Mouse (Mus musculus): ENCODE data around the gene Slc37a1.
"Not testable (repeated sequence)": the region's sequence is repeated elsewhere in the genome, so short reads cannot be mapped to it uniquely, and the experiment has no call there.

Slc37a1 gene

DNA sequence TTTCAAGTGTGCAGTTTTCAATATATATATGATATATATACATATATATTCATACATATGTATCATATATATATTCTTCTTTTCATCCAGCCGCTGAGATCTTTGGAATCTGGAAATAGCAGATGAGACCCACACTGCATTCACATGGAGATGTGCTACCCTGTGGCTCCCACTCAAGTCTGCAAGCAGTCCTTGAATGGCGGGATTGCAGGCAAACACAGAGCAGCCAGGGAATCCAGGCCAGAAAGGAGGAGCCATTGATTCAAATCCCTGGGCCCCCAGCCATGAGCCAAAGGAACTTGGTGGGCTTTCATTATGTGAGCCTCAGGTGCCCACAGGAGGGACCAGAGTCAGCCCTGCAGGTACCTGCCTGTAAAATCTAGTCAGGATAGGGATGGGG lies 66.7 kb downstream of the Slc37a1 start:
- DNase-seq (ENCODE audit: low spot score): no peak

DNA sequence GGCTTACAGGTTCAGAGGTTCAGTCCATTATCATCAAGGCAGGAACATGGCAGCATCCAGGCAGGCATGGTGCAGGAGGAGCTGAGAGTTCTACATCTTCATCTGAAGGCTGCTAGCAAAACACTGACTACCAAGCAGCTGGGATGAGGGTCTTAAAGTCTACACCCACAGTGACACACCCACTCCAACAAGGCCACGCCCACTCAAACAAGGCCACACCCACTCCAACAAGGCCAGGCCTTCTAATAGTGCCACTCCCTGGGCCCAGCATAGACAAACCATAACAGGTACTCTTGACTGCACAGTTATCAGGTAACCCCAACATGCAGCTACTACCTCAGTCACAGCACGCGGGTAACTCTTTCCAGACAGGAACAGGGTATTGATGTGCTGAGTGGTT lies 68.1 kb downstream of the Slc37a1 start:
- DNase-seq (ENCODE audit: low spot score): not testable (repeated sequence)

DNA sequence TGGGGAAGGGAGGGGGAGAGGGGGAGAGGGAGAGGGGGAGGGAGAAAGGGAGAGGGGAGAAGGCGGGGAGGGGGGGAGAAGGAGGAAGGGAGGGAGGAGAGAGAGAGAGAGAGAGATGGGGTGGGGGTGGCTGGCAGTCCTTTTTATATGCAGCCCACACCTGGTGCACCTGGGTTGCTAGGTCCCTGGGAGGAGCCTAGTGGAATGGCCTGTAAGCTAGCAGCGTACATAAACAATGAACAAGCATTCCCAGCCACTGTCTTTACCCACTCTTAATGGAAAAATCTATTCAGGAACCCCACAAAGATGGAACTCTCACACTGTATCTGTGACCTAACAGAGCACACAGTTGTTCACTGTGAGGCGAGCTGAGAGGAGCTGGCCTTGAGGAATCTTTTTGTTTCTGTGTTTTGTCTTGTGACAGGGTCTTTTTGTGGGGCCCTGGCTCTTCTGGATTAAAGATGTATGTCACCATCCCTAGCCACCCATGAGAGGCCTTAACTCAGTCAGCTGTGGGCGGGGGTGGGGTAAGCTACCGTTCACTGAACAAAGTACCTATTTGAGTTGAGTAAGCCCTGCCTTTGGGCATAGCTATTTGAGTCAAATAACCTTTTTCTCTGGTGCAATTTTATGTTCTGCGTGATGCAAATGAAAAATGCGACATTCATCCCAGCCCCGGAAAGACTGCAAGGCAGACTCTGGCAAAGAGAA lies 69.4 kb downstream of the Slc37a1 start:
- no peak for DNase-seq (ENCODE audit: low spot score)

DNA sequence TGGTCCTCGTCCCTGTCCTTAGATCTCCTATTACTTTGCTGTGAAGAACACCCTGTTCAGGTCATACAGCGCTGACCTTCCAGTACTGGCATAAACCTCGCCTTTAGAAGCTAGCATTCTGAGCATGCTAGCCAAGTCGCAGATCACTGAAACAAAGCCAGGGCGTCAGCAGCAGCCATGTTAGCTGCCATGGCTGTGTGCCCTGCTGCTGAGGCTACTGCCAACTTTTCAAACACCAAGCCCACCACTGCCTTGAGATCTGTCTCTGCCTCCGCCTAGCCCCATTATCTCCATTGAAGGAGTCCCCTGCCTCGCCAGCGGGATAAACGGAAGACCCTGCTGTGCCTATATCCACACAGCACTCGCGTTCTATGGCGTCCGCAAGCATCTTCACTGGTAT lies 74.0 kb downstream of the Slc37a1 start:
- no peak for DNase-seq (ENCODE audit: low spot score)

DNA sequence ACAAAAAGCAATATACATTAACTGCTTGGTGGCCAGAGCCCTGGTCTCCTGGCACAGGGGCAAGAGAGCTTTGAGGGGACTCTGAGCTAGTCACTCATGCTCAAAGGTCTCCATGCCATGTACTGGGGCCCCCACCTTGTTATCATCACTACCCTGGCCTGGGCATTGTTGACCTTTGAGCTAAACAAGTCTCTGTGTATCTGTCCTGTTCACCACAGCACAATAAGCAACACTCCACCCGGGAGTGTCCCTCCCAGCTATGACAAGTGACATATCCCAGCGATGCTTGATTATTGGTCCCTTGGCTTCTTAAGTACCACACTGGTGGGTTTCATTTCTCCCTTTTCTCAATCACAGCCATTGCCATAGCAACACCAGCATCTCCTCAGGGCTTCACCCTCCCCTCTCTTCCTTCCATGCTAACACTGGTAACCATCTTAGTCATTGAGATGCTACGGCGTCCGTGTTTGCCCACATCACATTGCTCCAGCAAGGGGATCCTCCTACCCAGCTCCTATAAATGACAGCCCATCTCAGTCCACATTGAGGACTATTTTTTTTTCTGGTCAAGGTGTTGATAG lies 79.1 kb downstream of the Slc37a1 start:
- DNase-seq (ENCODE audit: low spot score): no peak

DNA sequence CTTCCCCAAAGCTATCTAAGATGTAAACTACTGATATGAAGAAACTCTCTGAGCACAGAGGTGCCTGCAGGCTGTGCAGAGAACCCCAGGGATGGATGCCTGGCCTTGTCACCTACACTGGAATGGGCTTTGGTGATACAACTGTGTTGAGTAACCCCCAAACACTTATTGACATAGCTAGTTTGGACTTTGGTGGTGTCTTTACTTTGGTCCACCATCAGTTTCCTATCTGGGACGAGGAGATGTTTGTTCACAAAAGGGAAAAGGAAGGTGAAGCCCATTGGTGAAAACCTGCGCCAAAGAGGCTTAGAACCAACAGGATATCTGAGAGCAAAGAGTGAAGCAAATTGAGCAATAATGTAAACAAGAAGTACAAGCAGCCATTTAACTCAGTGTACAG lies 83.6 kb downstream of the Slc37a1 start:
- no peak for DNase-seq (ENCODE audit: low spot score)

DNA sequence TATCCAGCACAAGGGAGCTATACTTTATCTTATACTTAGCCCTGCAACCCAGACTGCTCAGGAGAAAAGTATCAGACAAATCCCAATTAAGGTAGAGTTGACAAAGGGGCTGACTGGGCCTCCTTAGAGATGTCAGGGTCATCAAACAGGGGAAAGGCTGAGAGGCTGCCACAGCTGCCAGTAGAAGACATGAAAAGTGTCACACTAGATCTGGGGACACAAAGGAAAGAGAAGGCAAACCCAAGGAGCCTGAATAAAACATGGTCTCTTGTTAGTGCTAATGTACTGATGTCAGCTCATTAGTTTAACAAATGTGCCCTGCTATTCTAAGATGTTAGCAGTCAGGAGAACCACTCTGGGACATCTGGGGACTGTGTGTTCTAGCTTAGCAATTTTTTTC lies 84.3 kb downstream of the Slc37a1 start:
- no peak for DNase-seq (ENCODE audit: low spot score)

DNA sequence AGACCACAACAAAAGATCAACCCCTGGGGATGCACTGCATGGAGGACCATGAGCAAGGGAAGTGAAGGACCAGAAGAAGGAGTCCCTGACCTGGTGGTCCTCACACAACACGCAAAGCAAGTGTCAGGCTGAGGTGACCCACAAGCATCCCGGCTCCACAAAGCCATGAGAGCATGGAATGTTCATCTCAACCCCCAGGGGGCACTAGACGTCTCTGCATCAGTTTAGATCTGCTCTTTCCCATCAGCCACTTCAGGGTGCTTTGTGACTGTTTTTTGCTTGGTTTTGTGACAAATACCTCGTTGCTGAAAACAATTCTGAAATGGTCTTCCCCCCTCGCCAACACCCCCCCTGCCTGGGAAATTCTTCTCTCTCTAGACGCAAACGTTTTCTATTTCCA lies 91.4 kb downstream of the Slc37a1 start:
- DNase-seq (ENCODE audit: low spot score): peak; percentile 79

DNA sequence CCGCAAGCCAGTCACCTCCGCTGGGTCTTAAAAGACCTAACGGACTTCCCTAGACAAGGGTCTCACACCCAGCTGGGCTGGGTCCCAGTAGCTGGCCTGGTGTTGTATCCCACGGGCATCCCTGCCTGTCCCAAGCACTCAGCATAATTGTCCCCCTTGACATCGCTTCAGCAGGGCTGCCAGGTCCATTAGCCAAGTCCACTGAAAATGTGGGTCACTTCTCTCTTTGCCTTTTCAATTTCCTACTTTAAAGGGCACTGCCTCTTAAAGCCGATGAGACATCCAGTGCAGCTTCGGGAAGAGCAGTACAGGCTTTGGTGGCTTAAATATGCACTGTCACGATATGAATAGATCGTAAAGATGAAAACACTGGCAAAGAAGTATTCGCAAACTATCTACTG lies 91.8 kb downstream of the Slc37a1 start:
- DNase-seq (ENCODE audit: low spot score): no peak

DNA sequence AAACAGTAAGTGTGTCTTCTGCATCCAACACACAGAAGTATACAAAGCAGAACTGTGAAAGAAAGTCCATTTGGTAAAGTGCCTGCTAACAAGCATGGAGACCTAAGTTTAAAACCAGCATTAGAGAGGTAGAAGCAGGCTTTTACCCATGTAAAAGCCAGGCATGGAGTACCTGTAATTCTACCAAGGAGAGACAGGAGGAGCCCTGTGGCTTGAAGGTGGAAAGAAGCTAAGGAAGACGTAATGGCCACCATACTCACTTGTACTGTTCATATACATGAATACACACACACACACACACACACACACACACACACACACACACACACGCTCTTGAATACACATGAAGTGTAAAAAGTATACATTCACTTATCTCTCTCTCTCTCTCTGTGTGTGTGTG lies 92.5 kb downstream of the Slc37a1 start:
- no peak for DNase-seq (ENCODE audit: low spot score)

DNA sequence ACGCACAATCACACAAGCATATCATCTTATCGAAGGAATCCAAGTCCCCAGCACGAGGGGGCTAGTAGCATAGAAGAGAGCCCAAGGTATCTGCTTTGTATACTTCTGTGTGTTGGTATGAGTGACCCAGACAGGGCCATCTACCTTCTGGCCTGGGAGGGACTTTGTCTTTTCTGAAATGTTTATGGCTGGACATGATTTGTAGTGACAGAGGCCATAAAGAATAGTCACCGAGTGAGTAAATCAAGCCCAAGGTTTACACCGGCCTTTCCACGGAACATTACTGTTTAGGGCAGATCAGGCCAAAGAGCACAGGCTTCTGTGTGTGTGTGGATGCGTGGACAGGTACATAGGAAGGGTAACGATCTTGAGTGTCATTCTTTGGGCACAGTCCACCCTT lies 93.3 kb downstream of the Slc37a1 start:
- no peak for DNase-seq (ENCODE audit: low spot score)

DNA sequence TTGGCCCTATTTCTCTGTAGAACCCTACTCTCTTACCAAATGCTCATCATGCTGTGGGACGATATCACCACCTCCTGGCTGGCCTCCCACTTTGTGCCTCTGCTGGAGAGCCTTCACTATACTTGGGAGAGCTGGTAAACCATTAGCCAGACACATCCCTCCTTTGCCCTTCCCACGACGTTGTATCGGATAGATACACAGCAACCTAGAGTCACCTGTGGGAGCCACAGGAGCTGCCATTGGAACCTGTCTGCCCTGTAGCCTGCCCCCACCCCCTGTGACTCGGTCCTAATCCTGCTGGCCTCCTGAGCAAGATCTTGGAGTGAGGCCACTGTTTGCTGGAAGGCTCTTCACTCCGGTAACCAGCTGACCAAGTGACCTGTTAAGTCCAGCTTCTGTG lies 96.7 kb downstream of the Slc37a1 start:
- no peak for DNase-seq (ENCODE audit: low spot score)

DNA sequence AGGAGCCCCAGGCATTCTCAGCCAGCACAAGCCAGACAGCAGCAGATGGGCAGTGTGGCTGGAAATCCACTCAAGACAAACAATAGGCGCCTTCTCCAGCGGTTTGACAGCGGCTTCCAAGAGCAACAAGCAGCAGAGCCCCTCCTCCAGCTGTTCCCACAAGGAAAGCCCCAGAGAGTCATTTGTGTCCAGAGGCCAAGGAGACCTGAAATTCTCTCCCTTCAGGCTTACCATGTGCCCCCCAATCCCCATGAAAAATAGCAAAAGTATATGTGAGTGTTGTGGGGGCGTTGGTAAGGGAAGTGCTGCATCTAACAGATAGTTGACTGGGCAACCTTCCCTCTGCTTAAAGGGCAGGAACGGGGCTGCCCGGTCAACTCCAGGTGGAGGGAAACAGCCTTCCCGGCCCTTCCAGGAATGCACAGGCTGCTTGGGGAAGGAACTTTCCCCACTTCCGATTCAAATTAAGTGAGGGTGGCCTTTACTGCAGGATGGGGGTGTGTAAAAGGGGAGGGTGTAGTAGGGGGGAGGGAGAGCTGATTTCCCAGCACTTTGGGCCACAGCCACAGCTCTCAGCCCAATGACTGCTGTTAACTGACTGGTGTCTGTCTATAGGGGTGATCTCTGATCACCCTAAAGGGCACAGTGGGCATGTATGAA lies 98.5 kb downstream of the Slc37a1 start:
- DNase-seq (ENCODE audit: low spot score): peak; percentile 44

DNA sequence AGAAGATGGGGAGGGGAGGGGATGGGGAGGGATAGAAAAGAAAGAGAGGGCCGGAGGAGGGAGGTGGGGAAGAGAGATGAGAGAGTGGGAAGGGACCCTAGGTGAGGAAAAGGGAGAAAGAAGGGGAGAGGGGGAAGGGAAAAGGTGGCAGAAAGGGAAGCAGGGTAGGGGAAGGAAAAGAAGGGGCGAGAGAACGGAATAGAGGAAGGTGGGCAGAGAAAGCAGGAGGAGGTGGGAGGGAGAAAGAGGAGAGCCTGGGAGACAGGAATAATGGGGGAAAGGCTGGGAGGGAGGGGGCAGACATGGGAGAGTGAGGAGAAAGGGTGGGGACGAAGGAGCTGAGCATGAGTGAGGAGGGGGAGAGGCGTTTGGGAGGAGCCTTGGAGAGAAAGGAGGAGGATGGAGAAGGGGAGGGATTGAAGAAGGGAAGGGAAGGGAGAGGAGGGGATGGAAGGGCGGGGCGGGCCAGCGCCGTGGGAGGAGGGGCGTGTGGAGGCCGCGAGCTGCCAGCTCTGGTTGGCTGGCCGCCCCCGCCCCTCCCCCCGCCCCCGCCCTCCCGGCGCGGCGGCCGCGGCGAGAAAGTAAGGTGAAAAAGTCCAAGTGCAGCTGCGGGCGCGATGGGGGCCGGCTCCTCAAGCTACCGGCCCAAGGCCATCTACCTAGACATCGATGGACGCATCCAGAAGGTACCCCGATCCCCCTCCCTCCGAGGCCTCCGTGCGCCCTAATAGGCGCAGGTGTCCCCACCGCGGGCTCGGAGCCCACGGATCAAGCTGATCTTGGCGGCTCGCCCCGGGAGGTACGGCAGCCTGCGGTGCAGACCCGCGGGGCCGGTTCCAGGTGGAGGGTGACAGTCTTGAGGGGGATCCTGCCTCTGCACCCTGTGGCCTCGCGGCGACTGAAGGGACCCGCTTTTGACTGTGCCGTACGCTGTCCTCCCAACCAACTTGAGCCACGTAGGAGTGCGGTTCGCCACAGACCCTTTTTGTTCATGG lies 99.4 kb downstream of the Slc37a1 start, which contains the start of gene Pde9a:
Gene Pde9a (plus strand): TSS at position 540 of the 995 bp plus-strand sequence.
- peak; percentile 82 for DNase-seq (ENCODE audit: low spot score)

DNA sequence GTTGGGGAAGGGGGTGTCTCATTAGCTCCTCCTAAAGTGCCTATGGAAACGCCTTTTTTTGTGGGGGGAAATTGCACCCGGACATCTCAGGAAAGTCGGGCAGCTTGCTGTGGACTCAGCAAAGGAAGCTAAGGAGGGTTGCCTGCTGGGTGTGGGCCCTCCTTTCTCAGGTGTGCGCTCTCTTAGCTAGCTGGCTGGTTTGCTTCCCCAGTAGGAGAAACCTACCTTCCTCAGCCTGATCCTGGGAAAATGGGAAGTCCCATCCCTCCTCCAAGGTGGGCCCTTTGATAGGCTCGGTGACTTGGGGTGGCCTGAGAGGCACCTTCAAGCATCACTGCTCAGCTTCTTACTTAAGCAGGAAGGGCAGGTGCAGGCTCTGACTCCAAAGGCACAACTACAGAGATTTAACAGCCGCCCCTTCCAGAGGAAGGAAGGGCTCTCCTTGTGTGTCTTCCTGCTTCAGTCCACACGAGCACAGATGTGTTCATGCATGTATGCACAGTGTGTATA lies 100.2 kb downstream of the Slc37a1 start:
- no peak for DNase-seq (ENCODE audit: low spot score)

DNA sequence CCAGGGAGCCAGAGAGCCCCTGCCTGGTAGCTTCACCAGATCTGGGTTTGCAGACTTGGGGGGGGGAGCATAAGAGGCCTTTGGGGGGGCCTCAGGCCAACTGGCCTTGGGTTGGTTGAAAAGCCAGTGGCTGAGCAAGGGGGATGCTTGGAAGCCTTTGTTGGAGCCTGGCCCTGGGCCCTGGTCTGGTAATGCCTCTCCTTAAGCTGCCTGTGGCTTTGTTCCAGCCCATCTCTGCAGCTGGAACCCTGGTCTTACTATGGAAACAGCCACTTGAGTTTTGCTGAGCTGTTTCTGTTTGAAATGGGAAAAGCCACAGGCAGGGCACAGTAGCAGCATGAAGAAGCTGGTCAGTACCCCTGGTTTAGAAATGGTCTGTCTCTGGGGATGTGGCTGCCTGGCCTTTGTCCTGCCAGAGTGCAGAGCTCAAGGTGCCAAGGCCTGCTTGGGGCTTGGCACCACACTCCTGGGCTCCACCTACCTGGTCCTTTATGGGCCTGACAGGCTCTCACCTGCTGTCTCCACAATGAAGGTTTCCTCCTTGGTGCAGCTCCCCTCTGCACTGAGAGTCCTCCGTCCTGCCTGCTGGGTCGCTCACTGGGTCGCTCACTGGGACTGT lies 102.9 kb downstream of the Slc37a1 start:
- DNase-seq (ENCODE audit: low spot score): no peak

DNA sequence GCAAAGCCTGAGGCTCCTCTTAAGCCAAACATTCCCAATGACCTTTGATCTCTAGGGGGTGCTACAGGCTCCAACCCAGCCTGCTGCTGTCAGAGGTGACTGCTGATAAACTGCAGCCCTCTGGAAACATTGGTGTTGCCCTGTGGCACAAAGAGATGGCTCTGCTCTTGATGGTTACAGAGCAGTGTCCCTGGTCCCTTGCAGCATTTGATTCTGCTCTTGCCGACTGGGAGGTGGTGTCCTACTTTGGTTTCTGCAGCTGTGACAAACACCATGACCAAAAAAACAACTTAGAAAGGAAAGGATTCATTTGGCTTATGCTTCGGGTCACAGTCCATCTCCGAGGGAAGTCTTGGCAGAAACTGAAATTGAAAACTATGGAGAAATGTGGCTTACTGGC lies 104.9 kb downstream of the Slc37a1 start:
- DNase-seq (ENCODE audit: low spot score): no peak

DNA sequence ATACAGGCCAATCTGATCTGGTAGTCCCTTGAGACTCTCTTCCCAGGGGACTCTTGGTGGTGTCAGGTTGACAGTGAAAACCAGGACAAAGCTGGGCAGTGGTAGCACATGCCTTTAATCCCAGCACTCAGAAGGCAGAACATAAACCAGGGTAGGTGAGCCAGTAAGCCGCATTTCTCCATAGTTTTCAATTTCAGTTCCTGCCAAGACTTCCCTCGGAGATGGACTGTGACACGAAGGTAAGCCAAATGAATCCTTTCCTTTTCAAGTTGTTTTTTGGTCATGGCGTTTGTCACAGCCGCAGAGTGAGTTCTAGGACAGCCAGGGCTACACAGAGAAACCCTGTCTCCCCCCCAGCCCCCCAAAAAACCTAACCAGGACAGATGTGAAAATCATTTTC lies 105.4 kb downstream of the Slc37a1 start:
- no peak for DNase-seq (ENCODE audit: low spot score)

DNA sequence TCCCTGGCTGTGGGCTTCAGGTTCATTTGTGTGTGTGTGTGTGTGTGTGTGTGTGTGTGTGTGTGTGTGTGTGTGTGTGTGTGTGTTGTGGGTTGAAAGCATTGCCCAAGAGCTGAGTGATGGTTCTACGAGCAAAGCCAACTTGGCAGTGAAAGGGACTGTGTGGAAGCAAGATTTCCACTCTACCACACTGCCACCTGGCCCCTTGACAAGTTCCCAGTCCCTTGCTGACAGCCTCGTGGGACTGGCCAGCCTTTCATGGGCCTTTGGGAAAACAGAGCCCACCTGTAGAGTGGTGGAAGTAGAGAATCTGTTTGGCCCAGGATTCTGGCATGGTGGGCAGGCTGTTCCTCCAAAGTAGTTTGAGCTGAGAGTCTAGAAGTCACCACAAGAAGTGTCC lies 107.2 kb downstream of the Slc37a1 start:
- no peak for DNase-seq (ENCODE audit: low spot score)

DNA sequence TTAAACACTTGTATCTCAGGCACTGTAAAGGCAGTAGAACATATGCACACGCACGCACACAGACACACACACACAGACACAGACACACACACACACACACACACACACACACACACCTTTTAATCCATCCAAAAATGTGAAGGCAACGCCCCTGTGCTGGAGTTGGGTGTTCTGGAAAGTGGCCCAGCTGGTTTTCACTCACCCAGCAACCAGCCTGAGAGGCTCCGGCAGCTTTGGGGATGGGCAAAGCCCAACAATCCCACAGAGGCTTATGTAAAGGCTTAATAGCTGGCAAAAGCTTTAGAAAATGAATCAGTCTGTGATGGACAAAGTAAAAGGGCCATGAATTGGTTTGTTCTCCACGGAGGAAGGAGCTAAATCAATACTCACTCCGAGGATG lies 113.7 kb downstream of the Slc37a1 start:
- no peak for DNase-seq (ENCODE audit: low spot score)
